8 mouse cellular contexts compared by ENCODE assay signal in genomic region chr19:55807194-55808053, GRCm38 (mm10).
DNase-seq lines count a peak whose midpoint lies in the region; ATAC-seq and TF ChIP-seq lines count a peak whose summit lies in the region.

No protein-coding gene starts in this region.

- intact Hi-C loops in gastrocnemius, postnatal 14 days (cut with DNase I; ENCODE audit: low total_unique reads) = loop anchor here (10.0 kb wide), 1 partner anchor 53 kb away; no protein-coding TSS in a partner anchor
- intact Hi-C loops in gastrocnemius, postnatal 36 days (cut with DNase I) = loop anchor here (10.0 kb wide), 1 partner anchor 63 kb away; the partner anchor contains the start of gene Tcf7l2

- H3K4me2 ChIP-seq in lung, embryonic 16.5 days (ENCODE audit: low read depth, low read length) = no peak overlapping the region; the same call in 1 of the 2 replicates
- H3K4me2 ChIP-seq in limb, embryonic 14.5 days (replicated peaks; ENCODE audit: low read depth, low read length, severe bottlenecking) = no peak overlapping the region; the same call in 1 of the 2 replicates

- 30% methylated on average over 20 of the region's 20 CpGs for WGBS in lung, embryonic 16.5 days
- WGBS in limb, embryonic 14.5 days = 17% methylated on average over 20 of the region's 20 CpGs

- H3K9ac ChIP-seq in lung, embryonic 16.5 days (ENCODE audit: low read length) = no peak overlapping the region
- peak overlapping the region; percentile 31 for H3K9ac ChIP-seq in limb, embryonic 14.5 days (ENCODE audit: low read depth, low read length, severe bottlenecking)

- peaks cover 10% of the 10 kb centered on the region for H3K4me1 ChIP-seq in lung, embryonic 16.5 days (replicated peaks; ENCODE audit: control insufficient read depth, insufficient read depth, low read length)
- H3K4me1 ChIP-seq in limb, embryonic 14.5 days (ENCODE audit: control insufficient read depth, insufficient read depth, low read length) = peaks cover 23% of the 10 kb centered on the region

- no peaks in the 10 kb centered on the region for H3K36me3 ChIP-seq in lung, embryonic 16.5 days (ENCODE audit: control insufficient read depth, insufficient read depth, low read length)
- peaks cover 10% of the 10 kb centered on the region for H3K36me3 ChIP-seq in limb, embryonic 14.5 days (ENCODE audit: control insufficient read depth, insufficient read depth, low read length)

- no peak overlapping the region for H3K4me3 ChIP-seq in lung, embryonic 16.5 days (ENCODE audit: low read length)
- no peak overlapping the region for H3K4me3 ChIP-seq in limb, embryonic 14.5 days (replicated peaks; ENCODE audit: low read length)

- no peaks in the 10 kb centered on the region for H3K27me3 ChIP-seq in lung, embryonic 16.5 days (ENCODE audit: control insufficient read depth, insufficient read depth, low read depth, low read length)
- no peaks in the 10 kb centered on the region for H3K27me3 ChIP-seq in limb, embryonic 14.5 days (ENCODE audit: control insufficient read depth, insufficient read depth, low read length)

- no peaks in the 10 kb centered on the region for H3K9me3 ChIP-seq in lung, embryonic 16.5 days (ENCODE audit: control insufficient read depth, low read length)
- H3K9me3 ChIP-seq in limb, embryonic 14.5 days (ENCODE audit: control insufficient read depth, low read length) = no peaks in the 10 kb centered on the region

- peak overlapping the region; percentile 15; the same call in 1 of the 2 replicates for H3K27ac ChIP-seq in lung, embryonic 16.5 days (ENCODE audit: low read length)
- H3K27ac ChIP-seq in limb, embryonic 14.5 days (replicated peaks; ENCODE audit: low read depth, low read length) = peak overlapping the region; percentile 52; the same call in 1 of the 2 replicates

- DNase-seq in gastrocnemius, postnatal 14 days = peak; percentile 22
- DNase-seq in gastrocnemius, postnatal 36 days = no peak
- no peak for DNase-seq in lung, postnatal 36 days
- DNase-seq in limb, embryonic 14.5 days (ENCODE audit: low spot score) = no peak
- DNase-seq in testis, postnatal 10 days (ENCODE audit: low spot score) = no peak
- no peak for DNase-seq in thymus, postnatal 36 days

- TF ChIP-seq POLR2A in limb, embryonic 14.5 days (IDR thresholded peaks at IDR 0.05; ENCODE audit: borderline replicate concordance, extremely low read depth, insufficient read depth, insufficient read length) = no peak

- no peak; the same call in 1 of the 2 replicates for ATAC-seq in lung, embryonic 16.5 days (ENCODE audit: low read depth)
- peak; percentile 45; the same call in 1 of the 2 replicates for ATAC-seq in limb, embryonic 14.5 days (ENCODE audit: low FRiP score, low read depth)
- no peak for ATAC-seq in granulocyte monocyte progenitor cell, adult 5-6 weeks (replicated peaks; ENCODE audit: poor library complexity, severe bottlenecking)
